Mouse (Mus musculus) MEL (cell line): ENCODE data around the gene Nr3c2. TPM values are rescaled to one million over a fixed set of nuclear protein-coding genes. Genes with fewer than 3 reads are reported as not detected.

ENCODE experiments used
- DNase-seq: peaks from one replicate; pipeline ENCODE4 v3.0.0; 2011; ENCODE audit warnings: low read depth, low spot score
- H3K27ac ChIP-seq: 2 replicates; pipeline ENCODE4 v1.5.1; 2012; ENCODE audit warnings: low read depth, mild to moderate bottlenecking, control low read depth, low read length, moderate library complexity; ENCODE audit not compliant: control insufficient read depth
- H3K27me3 ChIP-seq, 2 experiments: fragments of 150-350 bp in 1 of 2; sonication (generic) in 1 of 2; 2 replicates each; pipeline ENCODE4 v1.6.1; 2012; ENCODE audit warnings: low read length in 2 of 2, mild to moderate bottlenecking in 2 of 2, improper control_type of control experiment in 1 of 2, moderate library complexity in 1 of 2; ENCODE audit not compliant: insufficient read depth in 2 of 2, control insufficient read depth in 1 of 2
- H3K36me3 ChIP-seq, 2 experiments: 2 replicates each; pipeline ENCODE4 v1.6.1; 2012 to 2014; ENCODE audit warnings: low read length in 2 of 2, improper control_type of control experiment in 1 of 2, inconsistent platforms in 1 of 2, mild to moderate bottlenecking in 1 of 2; ENCODE audit not compliant: insufficient read depth in 2 of 2, control insufficient read depth in 1 of 2
- H3K4me1 ChIP-seq, 2 experiments: fragments of 150-350 bp in 1 of 2; sonication (generic) in 1 of 2; 2 replicates each; pipeline ENCODE4 v1.6.1; 2012; ENCODE audit warnings: low read length in 2 of 2, improper control_type of control experiment in 1 of 2, mild to moderate bottlenecking in 1 of 2; ENCODE audit not compliant: insufficient read depth in 2 of 2, control insufficient read depth in 1 of 2
- H3K4me3 ChIP-seq, 2 experiments: fragments of 150-350 bp in 1 of 2; sonication (generic) in 1 of 2; 2 replicates each; pipeline ENCODE4 v1.5.1; 2012; ENCODE audit warnings: low read depth in 2 of 2, low read length in 2 of 2, mild to moderate bottlenecking in 2 of 2, moderate library complexity in 2 of 2, control low read depth in 1 of 2, improper control_type of control experiment in 1 of 2; ENCODE audit not compliant: control insufficient read depth in 1 of 2, insufficient read depth in 1 of 2
- H3K79me2 ChIP-seq: 2 replicates; pipeline ENCODE4 v1.6.1; 2012; ENCODE audit warnings: mild to moderate bottlenecking, low read length, moderate library complexity; ENCODE audit not compliant: control insufficient read depth, poor library complexity, insufficient read depth
- H3K9ac ChIP-seq: 2 replicates; pipeline ENCODE4 v1.6.1; 2012; ENCODE audit warnings: low read depth, mild to moderate bottlenecking, control low read depth, low read length, moderate library complexity; ENCODE audit not compliant: control insufficient read depth, poor library complexity, severe bottlenecking
- H3K9me3 ChIP-seq: fragments of 150-350 bp; sonication (generic); replicated peaks from 2 replicates; pipeline ENCODE4 v1.6.1; 2012; ENCODE audit warnings: mild to moderate bottlenecking, low read length, improper control_type of control experiment, moderate library complexity; ENCODE audit not compliant: insufficient read depth
- CHD1 ChIP-seq: IDR thresholded peaks from 2 replicates; pipeline ENCODE4 v1.6.1; 2012; ENCODE audit warnings: low read depth, mild to moderate bottlenecking, inconsistent platforms, low read length, improper control_type of control experiment
- CTCF ChIP-seq, 3 experiments: IDR thresholded peaks in 2 of 3; conservative IDR thresholded peaks in 1 of 3; 2 replicates each; pipeline ENCODE4 v1.5.1; 2011 to 2012; ENCODE audit warnings: low read length in 3 of 3, low read depth in 2 of 3, mild to moderate bottlenecking in 2 of 3, improper control_type of control experiment in 1 of 3, inconsistent platforms in 1 of 3, mixed read lengths in 1 of 3, moderate library complexity in 1 of 3; ENCODE audit not compliant: control insufficient read depth in 1 of 3, insufficient read depth in 1 of 3, poor library complexity in 1 of 3, severe bottlenecking in 1 of 3
- E2F4 ChIP-seq: IDR thresholded peaks from 2 replicates; pipeline ENCODE4 v1.6.1; 2011; ENCODE audit warnings: low read depth, low read length, improper control_type of control experiment, borderline replicate concordance
- ELF1 ChIP-seq: IDR thresholded peaks from 2 replicates; pipeline ENCODE4 v1.6.1; 2014; ENCODE audit warnings: low read depth, mild to moderate bottlenecking, inconsistent platforms, low read length, improper control_type of control experiment, moderate library complexity
- ETS1 ChIP-seq: IDR thresholded peaks from 2 replicates; pipeline ENCODE4 v1.6.1; 2012; ENCODE audit warnings: low read depth, mild to moderate bottlenecking, inconsistent platforms, low read length, improper control_type of control experiment, moderate library complexity
- HCFC1 ChIP-seq: IDR thresholded peaks from 2 replicates; pipeline ENCODE4 v1.6.1; 2012; ENCODE audit warnings: low read depth, mild to moderate bottlenecking, inconsistent platforms, low read length, improper control_type of control experiment, moderate library complexity
- JUND ChIP-seq: IDR thresholded peaks from 2 replicates; pipeline ENCODE4 v1.6.1; 2011; ENCODE audit warnings: low read depth, mild to moderate bottlenecking, improper control_type of control experiment, low read length
- KAT2A ChIP-seq: conservative IDR thresholded peaks from 2 replicates; pipeline ENCODE4 v1.6.1; 2012; ENCODE audit warnings: low read depth, low read length, improper control_type of control experiment, inconsistent platforms
- MAFK ChIP-seq: IDR thresholded peaks from 2 replicates; pipeline ENCODE4 v1.6.1; 2011; ENCODE audit warnings: low read depth, mild to moderate bottlenecking, low read length, improper control_type of control experiment, borderline replicate concordance
- MAX ChIP-seq: IDR thresholded peaks from 2 replicates; pipeline ENCODE4 v1.6.1; 2011; ENCODE audit warnings: low read length, improper control_type of control experiment
- MAZ ChIP-seq: IDR thresholded peaks from 2 replicates; pipeline ENCODE4 v1.6.1; 2012; ENCODE audit warnings: low read depth, mild to moderate bottlenecking, inconsistent platforms, low read length, improper control_type of control experiment
- MYB ChIP-seq: IDR thresholded peaks from 2 replicates; pipeline ENCODE4 v1.6.1; 2011; ENCODE audit warnings: mild to moderate bottlenecking, low read depth, low read length, improper control_type of control experiment
- NRF1 ChIP-seq: IDR thresholded peaks from 2 replicates; pipeline ENCODE4 v1.6.1; 2014; ENCODE audit warnings: low read depth, mild to moderate bottlenecking, inconsistent platforms, low read length, improper control_type of control experiment, moderate library complexity; ENCODE audit not compliant: poor library complexity, insufficient read depth, severe bottlenecking
- POLR2A ChIP-seq, 2 experiments: IDR thresholded peaks; 2 replicates each; pipeline ENCODE4 v1.6.1; 2011 to 2012; ENCODE audit warnings: low read length in 2 of 2, mild to moderate bottlenecking in 2 of 2, control low read depth in 1 of 2, improper control_type of control experiment in 1 of 2, low read depth in 1 of 2, moderate library complexity in 1 of 2; ENCODE audit not compliant: control insufficient read depth in 1 of 2, insufficient read depth in 1 of 2, poor library complexity in 1 of 2
- POLR2AphosphoS2 ChIP-seq: IDR thresholded peaks from 2 replicates; pipeline ENCODE4 v1.6.1; 2011; ENCODE audit warnings: low read length, improper control_type of control experiment
- RAD21 ChIP-seq: IDR thresholded peaks from 2 replicates; pipeline ENCODE4 v1.6.1; 2011; ENCODE audit warnings: mild to moderate bottlenecking, low read depth, low read length, improper control_type of control experiment
- TAL1 ChIP-seq: IDR thresholded peaks from 2 replicates; pipeline ENCODE4 v1.6.1; 2012; ENCODE audit warnings: mild to moderate bottlenecking, inconsistent platforms, low read length, moderate library complexity, mixed read lengths
- TCF12 ChIP-seq: IDR thresholded peaks from 2 replicates; pipeline ENCODE4 v1.6.1; 2014; ENCODE audit warnings: low read depth, mild to moderate bottlenecking, inconsistent platforms, low read length, improper control_type of control experiment, moderate library complexity
- UBTF ChIP-seq: IDR thresholded peaks from 2 replicates; pipeline ENCODE4 v1.6.1; 2012; ENCODE audit warnings: low read depth, mild to moderate bottlenecking, inconsistent platforms, low read length, improper control_type of control experiment, moderate library complexity, borderline replicate concordance; ENCODE audit not compliant: insufficient read depth
- USF1 ChIP-seq: IDR thresholded peaks from 2 replicates; pipeline ENCODE4 v1.6.1; 2014; ENCODE audit warnings: low read depth, mild to moderate bottlenecking, inconsistent platforms, low read length, improper control_type of control experiment, moderate library complexity
- ZC3H11A ChIP-seq: IDR thresholded peaks from 2 replicates; pipeline ENCODE4 v1.6.1; 2012; ENCODE audit warnings: low read depth, mild to moderate bottlenecking, inconsistent platforms, low read length, improper control_type of control experiment
- ZKSCAN1 ChIP-seq: IDR thresholded peaks from 2 replicates; pipeline ENCODE4 v1.6.1; 2012; ENCODE audit warnings: low read depth, mild to moderate bottlenecking, inconsistent platforms, low read length, improper control_type of control experiment, moderate library complexity
- ZMIZ1 ChIP-seq: IDR thresholded peaks from 2 replicates; pipeline ENCODE4 v1.6.1; 2012; ENCODE audit warnings: low read depth, mild to moderate bottlenecking, inconsistent platforms, low read length, improper control_type of control experiment, moderate library complexity
- ZNF384 ChIP-seq: IDR thresholded peaks from 2 replicates; pipeline ENCODE4 v1.6.1; 2012; ENCODE audit warnings: low read depth, mild to moderate bottlenecking, inconsistent platforms, low read length, improper control_type of control experiment
- polyA plus RNA-seq, 2 experiments: library from polyadenylated mRNA; stranded (reverse) in 1 of 2; unstranded in 1 of 2; fragments of >175 nt in 1 of 2; fragments of >200 nt in 1 of 2; gene quantifications; 2 replicates each; pipeline versions ENCODE4 v1.2.1 to v1.2.4; 2012; ENCODE audit warnings: low replicate concordance in 2 of 2, low read depth in 1 of 2; ENCODE audit not compliant: insufficient read length in 2 of 2, insufficient read depth in 1 of 2, missing spikeins in 1 of 2
- total RNA-seq: library from RNA; depleted of rRNA; stranded (reverse); fragments of 300-350 nt; gene quantifications from 2 replicates; pipeline ENCODE4 v1.2.3, GENCODE M21; 2012

The Nr3c2 gene
- total and polyA plus RNA-seq, 3 experiments: 1.0 to 1.5 TPM; not detected in 1

DNA sequence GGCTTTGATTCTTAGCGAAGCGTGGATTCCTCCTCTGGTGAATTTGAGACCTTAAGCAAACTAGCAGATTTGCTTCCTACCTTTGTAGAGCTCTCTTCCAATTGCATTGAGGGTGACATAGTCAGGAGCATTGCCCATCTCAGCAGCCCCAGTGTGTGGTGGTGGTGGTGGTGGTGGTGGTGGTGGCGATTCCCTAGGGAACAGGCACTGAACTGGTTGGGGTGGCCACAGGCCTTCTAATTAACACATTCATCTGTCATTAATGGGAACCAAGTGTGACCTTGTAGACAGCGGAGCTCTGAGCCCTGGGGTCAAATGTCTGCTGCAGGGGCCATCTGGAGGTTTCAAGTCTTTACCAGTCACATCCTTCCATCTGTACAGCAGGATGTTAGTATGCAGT, 277.1 kb downstream of the Nr3c2 start:
- no peak overlapping the region for H3K9ac ChIP-seq
- no peak overlapping the region for H3K4me3 ChIP-seq
- TF ChIP-seq ZMIZ1 (no peak), CTCF (IDR thresholded peaks at IDR 0.05 in 2 of 3, conservative IDR thresholded peaks at IDR 0.05 in 1 of 3; ENCODE audit: control insufficient read depth in 1 of 3, insufficient read depth in 1 of 3, low read depth in 2 of 3, low read length in 3 of 3, poor library complexity in 1 of 3, severe bottlenecking in 1 of 3) (no peak), KAT2A (no peak), UBTF (no peak), E2F4 (no peak), MAZ (no peak), ETS1 (no peak), POLR2AphosphoS2 (no peak), HCFC1 (no peak), MAX (no peak), MYB (no peak), NRF1 (no peak), USF1 (no peak), ELF1 (no peak), TCF12 (no peak), TAL1 (no peak), POLR2A (IDR thresholded peaks at IDR 0.05; ENCODE audit: control insufficient read depth in 1 of 2, insufficient read depth in 1 of 2, low read depth in 1 of 2, low read length in 2 of 2, poor library complexity in 1 of 2) (no peak), MAFK (no peak), ZC3H11A (no peak), RAD21 (no peak)
- H3K36me3 ChIP-seq: no peaks in the 10 kb centered on the region
- H3K4me1 ChIP-seq: no peaks in the 10 kb centered on the region
- no peak for DNase-seq
- no peak overlapping the region for H3K27ac ChIP-seq
- no peaks in the 10 kb centered on the region for H3K27me3 ChIP-seq
- no peaks in the 10 kb centered on the region for H3K79me2 ChIP-seq
- no peaks in the 10 kb centered on the region for H3K9me3 ChIP-seq

DNA sequence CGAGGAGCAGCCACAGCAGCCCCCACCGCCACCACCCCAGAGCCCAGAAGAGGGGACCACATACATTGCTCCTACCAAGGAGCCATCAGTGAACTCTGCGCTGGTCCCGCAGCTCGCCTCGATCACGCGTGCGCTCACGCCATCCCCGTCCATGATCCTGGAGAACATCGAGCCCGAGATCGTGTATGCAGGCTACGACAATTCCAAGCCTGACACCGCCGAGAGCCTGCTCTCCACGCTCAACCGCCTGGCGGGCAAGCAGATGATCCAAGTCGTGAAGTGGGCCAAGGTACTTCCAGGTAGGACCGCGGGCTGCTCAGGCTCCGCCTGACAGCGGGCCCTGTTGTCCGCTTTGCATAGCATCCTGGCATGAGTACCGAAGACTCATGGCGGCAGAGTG, 286.6 kb downstream of the Nr3c2 start:
- no peak for DNase-seq
- Histone ChIP-seq H3K27me3 (no peaks in the 10 kb centered on the region), H3K9ac (no peak overlapping the region), H3K79me2 (no peaks in the 10 kb centered on the region), H3K9me3 (no peaks in the 10 kb centered on the region), H3K4me1 (no peaks in the 10 kb centered on the region), H3K36me3 (no peaks in the 10 kb centered on the region), H3K27ac (no peak overlapping the region), H3K4me3 (no peak overlapping the region)
- no peak for TF ChIP-seq ZNF384
- TF ChIP-seq ZKSCAN1: no peak
- no peak for TF ChIP-seq CHD1
- no peak for TF ChIP-seq JUND
